Comparison of ENCODE assay signal across 10 mouse cellular contexts in the genomic region with DNA sequence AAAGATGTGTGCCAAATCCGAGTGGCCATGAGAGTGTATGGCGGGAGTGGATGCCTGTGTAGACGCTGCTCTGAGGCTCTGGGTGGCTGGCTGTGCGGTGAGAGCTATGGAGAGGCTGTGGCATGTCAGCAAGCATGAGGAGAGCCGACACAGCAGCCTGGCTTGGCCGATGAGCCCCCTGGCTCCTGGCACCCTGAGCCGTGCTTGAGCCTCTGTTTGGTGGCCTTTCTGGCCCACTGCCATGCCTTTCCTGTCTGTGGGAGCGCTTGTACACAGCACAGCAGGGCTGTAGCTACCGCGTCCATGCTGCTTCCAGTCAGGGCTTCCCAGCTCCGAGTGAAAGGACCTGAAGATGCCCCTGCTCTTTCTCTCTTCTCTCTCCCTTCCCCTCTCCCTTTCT. TPM values are rescaled to one million over a fixed set of nuclear protein-coding genes. Genes with fewer than 3 reads are reported as not detected.
A peak's percentile ranks its signal among the peaks of the same experiment; 100 is the strongest.
DNase-seq lines count a peak whose midpoint lies in the region; ATAC-seq and TF ChIP-seq lines count a peak whose summit lies in the region.
"Had no signal": no experiment of that assay in that cellular context is flagged by ENCODE, and none has a peak within 500 bp of the region (broad histone marks: within the 10 kb centered on the region; RNA-seq: fewer than 3 reads in every experiment).

No protein-coding gene starts in this region.

- H3K27ac ChIP-seq in heart, postnatal 0 days (ENCODE audit: low read depth), result 0 out of 2 replicates have a peak overlapping the region, but pooled peaks have one; percentile 11
- H3K27ac ChIP-seq in heart, adult 2 months, result no peak overlapping the region
- 0 out of 2 replicates have a peak overlapping the region, but pooled peaks have one; percentile 6 for H3K27ac ChIP-seq in midbrain, embryonic 12.5 days (replicated peaks)
- H3K27ac ChIP-seq in midbrain, embryonic 10.5 days (replicated peaks), result no peak overlapping the region
- peak overlapping the region; percentile 15; the same call in 1 of the 2 replicates for H3K27ac ChIP-seq in limb, embryonic 13.5 days
- H3K27ac ChIP-seq: kidney, embryonic 15.5 days; macrophage had no signal

- no peaks in the 10 kb centered on the region for H3K9me3 ChIP-seq in heart, postnatal 0 days (replicated peaks; ENCODE audit: control insufficient read depth, low read length)
- no peaks in the 10 kb centered on the region for H3K9me3 ChIP-seq in midbrain, embryonic 12.5 days
- H3K9me3 ChIP-seq in midbrain, embryonic 10.5 days (replicated peaks), result no peaks in the 10 kb centered on the region
- H3K9me3 ChIP-seq in limb, embryonic 13.5 days, result no peaks in the 10 kb centered on the region
- H3K9me3 ChIP-seq: kidney, embryonic 15.5 days had no signal

- peaks cover 51% of the 10 kb centered on the region for H3K36me3 ChIP-seq in heart, postnatal 0 days (replicated peaks; ENCODE audit: control insufficient read depth, insufficient read depth, low read length)
- no peaks in the 10 kb centered on the region for H3K36me3 ChIP-seq in heart, adult 2 months (ENCODE audit: control insufficient read depth, insufficient read depth, low read length)
- H3K36me3 ChIP-seq in midbrain, embryonic 12.5 days, result peaks cover 58% of the 10 kb centered on the region
- peaks cover 65% of the 10 kb centered on the region for H3K36me3 ChIP-seq in midbrain, embryonic 10.5 days
- peaks cover 72% of the 10 kb centered on the region for H3K36me3 ChIP-seq in limb, embryonic 13.5 days

- 35% methylated on average over 11 of the region's 11 CpGs for WGBS in heart, postnatal 0 days
- 49% methylated on average over 11 of the region's 11 CpGs for WGBS in heart, adult 2 months
- 92% methylated on average over 10 of the region's 11 CpGs for WGBS in midbrain, embryonic 12.5 days
- WGBS in midbrain, embryonic 10.5 days, result 92% methylated on average over 11 of the region's 11 CpGs
- WGBS in limb, embryonic 13.5 days, result 82% methylated on average over 11 of the region's 11 CpGs

- no peak for TF ChIP-seq CTCF in heart, postnatal 0 days (IDR thresholded peaks at IDR 0.05; ENCODE audit: low read depth)
- no peak for TF ChIP-seq CTCF in heart, adult 2 months (IDR thresholded peaks at IDR 0.05)

- H3K9ac ChIP-seq in heart, postnatal 0 days (replicated peaks; ENCODE audit: low read depth, low read length), result no peak overlapping the region
- H3K9ac ChIP-seq in heart, adult 2 months (ENCODE audit: low read depth, low read length), result no peak overlapping the region
- H3K9ac ChIP-seq in midbrain, embryonic 12.5 days (replicated peaks), result no peak overlapping the region
- H3K9ac ChIP-seq in limb, embryonic 13.5 days, result no peak overlapping the region
- H3K9ac ChIP-seq: kidney, embryonic 15.5 days had no signal

- TF ChIP-seq EP300 in heart, postnatal 0 days (IDR thresholded peaks at IDR 0.05; ENCODE audit: low read depth), result no peak
- no peak for TF ChIP-seq EP300 in heart, adult 2 months (IDR thresholded peaks at IDR 0.05; ENCODE audit: insufficient read depth, low read depth, low read length)

- TF ChIP-seq POLR2A in heart, adult 2 months (IDR thresholded peaks at IDR 0.05; ENCODE audit: insufficient read depth, low read depth, low read length), result no peak

- no peak overlapping the region for H3K4me3 ChIP-seq in heart, postnatal 0 days (ENCODE audit: low read depth, low read length)
- H3K4me3 ChIP-seq in heart, adult 2 months, result no peak overlapping the region
- H3K4me3 ChIP-seq in midbrain, embryonic 12.5 days, result no peak overlapping the region
- no peak overlapping the region for H3K4me3 ChIP-seq in midbrain, embryonic 10.5 days
- no peak overlapping the region for H3K4me3 ChIP-seq in limb, embryonic 13.5 days
- H3K4me3 ChIP-seq: kidney, embryonic 15.5 days had no signal

- no peaks in the 10 kb centered on the region for H3K27me3 ChIP-seq in heart, postnatal 0 days (ENCODE audit: control insufficient read depth, insufficient read depth, low read length)
- H3K27me3 ChIP-seq in heart, adult 2 months (ENCODE audit: control insufficient read depth, insufficient read depth, low read length), result no peaks in the 10 kb centered on the region
- no peaks in the 10 kb centered on the region for H3K27me3 ChIP-seq in midbrain, embryonic 12.5 days
- H3K27me3 ChIP-seq in midbrain, embryonic 10.5 days (ENCODE audit: low read depth, poor library complexity, severe bottlenecking), result no peaks in the 10 kb centered on the region
- no peaks in the 10 kb centered on the region for H3K27me3 ChIP-seq in limb, embryonic 13.5 days
- H3K27me3 ChIP-seq: kidney, embryonic 15.5 days had no signal

- no peaks in the 10 kb centered on the region for H3K79me2 ChIP-seq in heart, adult 2 months (replicated peaks; ENCODE audit: control insufficient read depth, insufficient read depth, low read length)

- 0 out of 2 replicates have a peak, but pooled peaks cover 6% of the 10 kb centered on the region for H3K4me1 ChIP-seq in heart, postnatal 0 days (ENCODE audit: control insufficient read depth, insufficient read depth)
- peaks cover 2% of the 10 kb centered on the region; the same call in 1 of the 2 replicates for H3K4me1 ChIP-seq in heart, adult 2 months (ENCODE audit: control insufficient read depth, insufficient read depth, low read length)
- H3K4me1 ChIP-seq in midbrain, embryonic 12.5 days, result peaks cover 6% of the 10 kb centered on the region
- peaks cover 33% of the 10 kb centered on the region for H3K4me1 ChIP-seq in midbrain, embryonic 10.5 days
- peaks cover 41% of the 10 kb centered on the region for H3K4me1 ChIP-seq in limb, embryonic 13.5 days

- H3K4me2 ChIP-seq in heart, postnatal 0 days (ENCODE audit: low read depth, low read length), result no peak overlapping the region
- no peak overlapping the region for H3K4me2 ChIP-seq in midbrain, embryonic 12.5 days (replicated peaks)
- H3K4me2 ChIP-seq in limb, embryonic 13.5 days (replicated peaks), result no peak overlapping the region
- H3K4me2 ChIP-seq: kidney, embryonic 15.5 days had no signal

- DNase-seq in heart, postnatal 0 days (ENCODE audit: low spot score), result no peak
- DNase-seq in heart, adult 2 months, result no peak
- no peak for DNase-seq in midbrain, embryonic 10.5 days (ENCODE audit: low spot score)
- peak; percentile 66 to 72 for DNase-seq in cerebellum, postnatal 25 days
- no peak for DNase-seq in adrenal gland, postnatal 4 days (ENCODE audit: low spot score in 2 of 2)
- no peak for DNase-seq in urinary bladder, postnatal 14 days (ENCODE audit: low spot score)

- ATAC-seq in heart, postnatal 0 days (ENCODE audit: insufficient read depth, low read depth), result no peak
- ATAC-seq in midbrain, embryonic 12.5 days (ENCODE audit: low FRiP score, low read depth), result no peak
- ATAC-seq in limb, embryonic 13.5 days (ENCODE audit: low FRiP score, low read depth), result no peak

- intact Hi-C loops in heart, adult 2 months (cut with DNase I), result no loop called here

RNA-seq across cellular contexts. Expression of gene Sept9, which starts 41.1 kb away (rescaled TPM):
- 57.8 and 64.2 TPM in 2 replicates for total RNA-seq in heart, postnatal 0 days (2014; rRNA removed; ENCODE audit: low replicate concordance)
- polyA plus RNA-seq in heart, postnatal 0 days (2015; fragmentation: Nextera tagmentation; extraction: Ambion mirVana), result 30.5 and 31.6 TPM in 2 replicates
- 10 to 100 TPM; 28.2 to 31.9 TPM for total RNA-seq in heart, adult 2 months (2021)
- polyA plus RNA-seq in heart, adult 2 months (2012; rRNA removed), result 15.9 and 17.4 TPM in 2 replicates
- 162 and 176 TPM in 2 replicates for polyA plus RNA-seq in midbrain, embryonic 12.5 days (2016; fragmentation: Nextera tagmentation; extraction: Ambion mirVana)
- 186 and 195 TPM in 2 replicates for polyA plus RNA-seq in midbrain, embryonic 10.5 days (2016; fragmentation: Nextera tagmentation; extraction: Ambion mirVana)
- polyA plus RNA-seq in limb, embryonic 13.5 days (2015; fragmentation: Nextera tagmentation; extraction: Ambion mirVana), result 170 and 179 TPM in 2 replicates
- total RNA-seq in adrenal gland, postnatal 4 days (2021), result 100 to 1,000 TPM; 158 to 171 TPM

RNA-seq across cellular contexts. Expression of gene Sec14l1, which starts 43.4 kb away (rescaled TPM):
- total RNA-seq in heart, postnatal 0 days (2014; rRNA removed; ENCODE audit: low replicate concordance), result 62.1 and 71.6 TPM in 2 replicates
- 36.4 and 38.0 TPM in 2 replicates for polyA plus RNA-seq in heart, postnatal 0 days (2015; fragmentation: Nextera tagmentation; extraction: Ambion mirVana)
- total RNA-seq in heart, adult 2 months (2021), result 10 to 100 TPM; 65.4 to 89.5 TPM
- polyA plus RNA-seq in heart, adult 2 months (2012; rRNA removed), result 71.5 and 83.9 TPM in 2 replicates
- polyA plus RNA-seq in midbrain, embryonic 12.5 days (2016; fragmentation: Nextera tagmentation; extraction: Ambion mirVana), result 63.7 and 68.9 TPM in 2 replicates
- polyA plus RNA-seq in midbrain, embryonic 10.5 days (2016; fragmentation: Nextera tagmentation; extraction: Ambion mirVana), result 49.9 and 58.0 TPM in 2 replicates
- polyA plus RNA-seq in limb, embryonic 13.5 days (2015; fragmentation: Nextera tagmentation; extraction: Ambion mirVana), result 61.2 and 65.4 TPM in 2 replicates
- 100 to 1,000 TPM; 171 to 174 TPM for total RNA-seq in adrenal gland, postnatal 4 days (2021)

Comparison
In these comparisons a context has a peak if more than half of its experiments do, and no peak if none do; other contexts are left out.
1. H3K27ac ChIP-seq: peak in heart, postnatal 0 days (single experiment), midbrain, embryonic 12.5 days (single experiment) and limb, embryonic 13.5 days (single experiment); none in heart, adult 2 months (single experiment) and midbrain, embryonic 10.5 days (single experiment).
2. DNase-seq: peak in cerebellum, postnatal 25 days (2 of 2); none in heart, postnatal 0 days (single experiment), heart, adult 2 months (0 of 2), midbrain, embryonic 10.5 days (single experiment), adrenal gland, postnatal 4 days (0 of 2) and urinary bladder, postnatal 14 days (single experiment).